Mouse (Mus musculus): Measurements from ENCODE around the gene Atxn7l3. TPM values are rescaled to one million over a fixed set of nuclear protein-coding genes. Genes with fewer than 3 reads are reported as not detected.

Atxn7l3 gene
- 26.7 and 30.6 TPM in 2 replicates for polyA plus RNA-seq (2015; fragmentation: Nextera tagmentation; extraction: Ambion mirVana)

DNA sequence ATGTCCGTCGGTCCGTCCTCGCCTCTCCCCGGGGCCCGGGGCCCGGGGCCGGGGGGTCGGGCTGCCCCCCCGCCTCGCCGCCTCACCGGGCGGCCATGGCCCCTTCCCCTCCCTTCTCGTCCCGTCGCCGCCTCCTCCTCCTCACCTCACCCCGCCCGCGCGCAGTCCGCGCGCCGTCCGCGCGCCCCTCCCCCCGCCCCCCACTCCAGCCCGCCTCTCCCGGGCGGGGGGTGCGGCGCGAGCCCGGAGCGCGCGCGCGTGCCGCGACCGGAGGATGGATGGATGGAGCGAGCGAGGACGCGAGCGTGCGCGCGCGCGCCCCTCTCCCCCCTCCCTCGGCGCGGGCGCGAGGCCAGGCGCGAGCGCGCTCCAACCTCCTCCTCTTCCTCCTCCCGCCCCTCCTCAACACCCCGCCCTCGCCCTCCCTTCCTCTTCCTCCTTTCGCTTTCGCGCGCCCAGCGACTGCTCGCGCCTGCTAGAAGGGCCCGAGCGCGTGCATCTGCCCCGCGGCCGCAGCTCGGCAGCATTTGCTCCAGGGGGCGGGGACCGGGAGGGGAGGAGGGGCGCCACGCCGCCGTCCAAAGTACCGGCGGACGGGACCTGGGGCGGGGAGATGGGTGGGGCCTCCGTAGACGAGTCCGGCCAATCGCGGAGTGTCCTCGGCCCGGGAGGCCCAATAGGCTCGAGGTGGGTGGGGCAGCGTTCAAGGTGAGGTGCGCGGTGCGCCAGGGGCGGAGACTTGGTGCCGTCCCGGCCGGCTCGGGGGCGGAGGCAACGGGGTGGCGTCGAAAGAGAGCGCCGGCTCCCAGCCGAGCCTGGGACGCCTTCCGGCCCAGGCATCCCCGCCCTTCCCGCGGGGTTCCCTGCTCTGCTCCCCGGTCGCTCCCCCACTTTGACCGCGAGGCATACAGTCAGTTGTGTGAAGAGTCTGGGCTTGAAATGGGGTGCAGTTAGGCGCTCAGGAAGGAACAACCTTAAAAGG, at the start of gene Atxn7l3:
Atxn7l3 (minus strand) TSS at position 141 of the 982 bp plus-strand sequence.
- peaks cover 30% of the 10 kb centered on the region for H3K4me1 ChIP-seq (replicated peaks)
- H3K4me2 ChIP-seq: peak within 1 kb of the TSS; percentile 93
- peak within 1 kb of the TSS; percentile 88 for H3K4me3 ChIP-seq
- WGBS: under 1% methylated on average over 69 of the region's 125 CpGs
- peaks cover 27% of the 10 kb centered on the region for H3K36me3 ChIP-seq
- ATAC-seq (ENCODE audit: low read depth): peak; percentile 95
- peak within 1 kb of the TSS; percentile 97 for H3K9ac ChIP-seq
- H3K27me3 ChIP-seq: no peaks in the 10 kb centered on the region
- no peaks in the 10 kb centered on the region for H3K9me3 ChIP-seq
- peak within 1 kb of the TSS; percentile 98 for H3K27ac ChIP-seq (replicated peaks)

DNA sequence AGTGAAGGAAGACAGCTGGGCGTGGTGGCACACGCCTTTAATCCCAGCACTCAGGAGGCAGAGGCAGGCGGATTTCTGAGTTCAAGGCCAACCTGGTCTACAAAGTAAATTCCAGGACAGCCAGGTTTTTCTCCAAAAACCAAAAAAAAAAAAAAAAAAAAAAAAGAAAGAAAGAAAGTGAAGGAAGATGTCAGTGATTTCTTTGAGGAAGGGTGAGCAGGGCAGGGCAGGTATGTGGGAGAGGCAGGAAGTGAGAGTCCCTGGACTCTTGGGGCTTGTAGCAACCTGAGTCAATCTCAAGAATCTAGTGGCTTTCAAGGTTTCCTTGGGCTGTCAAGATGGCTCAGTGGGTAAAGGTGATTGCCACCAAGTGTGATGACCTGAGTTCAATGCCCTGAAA, 48.0 kb upstream of the Atxn7l3 start:
- Histone ChIP-seq H3K4me3 (no peak overlapping the region), H3K4me1 (replicated peaks) (no peaks in the 10 kb centered on the region), H3K27me3 (no peaks in the 10 kb centered on the region), H3K36me3 (no peaks in the 10 kb centered on the region), H3K4me2 (no peak overlapping the region), H3K27ac (replicated peaks) (no peak overlapping the region), H3K9ac (no peak overlapping the region), H3K9me3 (no peaks in the 10 kb centered on the region)
- WGBS: 97% methylated on average over 3 of the region's 3 CpGs
- ATAC-seq (ENCODE audit: low read depth): no peak

DNA sequence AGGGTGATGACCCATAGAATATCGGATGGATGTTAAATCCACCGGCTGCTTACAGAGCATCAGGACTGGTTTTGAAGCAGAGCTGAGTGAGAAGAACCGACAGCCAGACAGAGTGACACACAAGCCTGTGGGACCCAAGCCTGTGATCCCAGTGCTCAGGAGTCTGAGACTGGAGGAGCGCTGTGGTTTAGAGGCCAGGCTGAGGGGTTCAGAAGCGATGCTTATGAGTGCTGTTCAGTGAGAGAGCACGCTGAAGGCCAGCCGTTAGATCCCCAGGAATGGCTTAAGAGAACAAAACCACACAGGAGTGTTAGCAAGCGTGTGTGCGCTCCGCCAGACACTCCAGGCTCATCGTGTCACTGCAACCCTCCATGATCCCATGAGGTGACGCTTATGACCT, 46.3 kb upstream of the Atxn7l3 start:
- H3K36me3 ChIP-seq: no peaks in the 10 kb centered on the region
- H3K9ac ChIP-seq: peak overlapping the region; percentile 41; the same call in 1 of the 2 replicates
- H3K4me3 ChIP-seq: no peak overlapping the region
- no peaks in the 10 kb centered on the region; the same call in 1 of the 2 replicates for H3K4me1 ChIP-seq (replicated peaks)
- H3K4me2 ChIP-seq: no peak overlapping the region
- no peak for ATAC-seq (ENCODE audit: low read depth)
- H3K27me3 ChIP-seq: no peaks in the 10 kb centered on the region
- H3K9me3 ChIP-seq: no peaks in the 10 kb centered on the region
- 53% methylated on average over 12 of the region's 12 CpGs for WGBS
- no peak overlapping the region for H3K27ac ChIP-seq (replicated peaks)

DNA sequence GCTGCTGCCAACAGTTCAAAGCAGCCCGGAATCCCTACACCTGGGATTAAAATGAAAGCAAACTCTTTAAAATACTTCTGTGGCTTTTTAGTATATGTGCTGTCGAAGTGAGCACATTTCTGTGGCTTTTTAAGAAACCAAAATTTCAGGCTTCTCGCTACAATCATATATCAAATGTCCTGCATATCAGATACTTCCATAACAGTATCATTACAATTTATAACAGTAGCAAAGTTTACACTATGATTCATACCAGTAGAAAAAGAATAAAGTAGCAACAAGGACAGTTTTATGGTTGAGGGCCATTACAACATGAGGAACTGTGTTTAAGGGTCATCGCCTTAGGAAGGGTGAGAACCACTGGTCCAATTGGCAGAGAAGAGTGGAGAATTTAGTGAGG, 44.7 kb upstream of the Atxn7l3 start:
- H3K9ac ChIP-seq: no peak overlapping the region
- no peaks in the 10 kb centered on the region for H3K9me3 ChIP-seq
- no peak for ATAC-seq (ENCODE audit: low read depth)
- no peak overlapping the region for H3K4me2 ChIP-seq
- no peak overlapping the region for H3K4me3 ChIP-seq
- H3K27me3 ChIP-seq: no peaks in the 10 kb centered on the region
- no peaks in the 10 kb centered on the region for H3K36me3 ChIP-seq
- H3K27ac ChIP-seq (replicated peaks): no peak overlapping the region
- WGBS: 90% methylated on average over 4 of the region's 4 CpGs
- H3K4me1 ChIP-seq (replicated peaks): no peaks in the 10 kb centered on the region; the same call in 1 of the 2 replicates

DNA sequence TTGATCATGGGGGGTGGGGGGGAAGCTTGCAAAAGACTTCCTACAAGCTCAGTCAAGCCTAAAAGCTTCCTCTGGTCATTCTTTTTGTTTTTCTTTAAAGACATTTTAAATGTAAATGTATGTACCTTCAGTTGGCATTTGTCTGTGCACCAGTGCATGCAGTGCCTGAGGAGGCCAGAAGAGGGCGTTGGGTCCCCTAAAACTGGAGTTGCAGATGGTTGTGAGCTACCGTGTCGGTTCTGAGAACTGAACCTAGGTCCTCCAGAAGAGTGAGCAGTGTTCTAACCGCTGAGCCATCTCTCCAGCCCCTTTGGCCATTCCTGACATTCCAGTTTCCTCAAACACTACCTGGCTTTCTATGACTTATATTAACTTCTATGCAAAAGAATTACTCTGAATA, 43.2 kb upstream of the Atxn7l3 start:
- Histone ChIP-seq H3K4me1 (replicated peaks) (peaks cover 7% of the 10 kb centered on the region), H3K27ac (replicated peaks) (no peak overlapping the region), H3K36me3 (no peaks in the 10 kb centered on the region), H3K4me2 (no peak overlapping the region), H3K27me3 (no peaks in the 10 kb centered on the region), H3K9ac (no peak overlapping the region), H3K4me3 (no peak overlapping the region), H3K9me3 (no peaks in the 10 kb centered on the region)
- WGBS: 61% methylated on average over 4 of the region's 4 CpGs
- no peak for ATAC-seq (ENCODE audit: low read depth)

DNA sequence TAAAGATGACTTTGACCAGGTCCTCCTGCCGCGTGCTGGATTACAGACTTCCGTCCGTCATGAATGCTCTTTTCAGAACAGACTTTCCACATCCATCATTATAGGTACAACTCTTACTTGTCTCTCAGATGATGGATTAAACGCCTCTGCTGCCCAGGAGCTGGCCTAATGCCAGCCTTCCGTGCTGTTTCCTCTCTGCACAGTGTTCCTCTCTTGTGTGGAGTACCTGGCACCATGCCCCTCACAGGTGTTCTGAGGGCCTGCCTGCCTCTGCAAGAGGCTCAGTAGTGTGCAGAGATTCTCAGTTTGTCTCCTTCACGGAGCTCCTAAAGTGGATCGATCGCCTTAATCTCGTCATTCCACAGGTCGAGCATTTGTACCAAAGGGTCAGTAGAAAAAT, 42.8 kb upstream of the Atxn7l3 start:
- no peak overlapping the region for H3K4me2 ChIP-seq

DNA sequence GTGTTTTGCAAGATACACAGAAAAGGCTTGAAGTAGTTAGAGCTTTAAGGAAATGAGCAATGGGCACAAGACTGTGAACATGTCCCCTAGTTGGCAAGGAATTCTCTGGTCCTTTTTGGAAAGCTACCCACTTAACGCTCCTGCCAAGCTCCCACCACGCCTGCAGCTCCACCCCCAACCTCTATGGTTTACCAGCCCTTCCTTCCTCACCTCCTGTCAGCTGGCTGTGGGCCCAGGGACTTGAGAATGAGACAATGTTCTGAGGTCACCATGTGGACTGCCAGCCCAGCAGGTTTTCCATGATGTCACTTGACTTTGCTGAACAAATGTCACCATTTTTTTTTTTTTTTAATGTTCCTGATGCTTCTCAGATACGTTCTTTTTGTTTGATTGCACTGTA, 42.1 kb upstream of the Atxn7l3 start:
- Histone ChIP-seq H3K9ac (no peak overlapping the region), H3K36me3 (no peaks in the 10 kb centered on the region), H3K4me2 (no peak overlapping the region), H3K4me1 (replicated peaks) (peaks cover 7% of the 10 kb centered on the region), H3K27me3 (no peaks in the 10 kb centered on the region), H3K9me3 (no peaks in the 10 kb centered on the region), H3K27ac (replicated peaks) (no peak overlapping the region), H3K4me3 (no peak overlapping the region)
- ATAC-seq (ENCODE audit: low read depth): no peak
- 27% methylated on average over 3 of the region's 3 CpGs for whole genome bisulfite sequencing

More for the DNA sequence above, 42.8 kb upstream of the Atxn7l3 start:
- Histone ChIP-seq H3K4me3 (no peak overlapping the region), H3K4me1 (replicated peaks) (peaks cover 7% of the 10 kb centered on the region), H3K9me3 (no peaks in the 10 kb centered on the region), H3K36me3 (no peaks in the 10 kb centered on the region), H3K27me3 (no peaks in the 10 kb centered on the region), H3K27ac (replicated peaks) (no peak overlapping the region), H3K9ac (no peak overlapping the region)
- no peak for ATAC-seq (ENCODE audit: low read depth)
- 83% methylated on average over 11 of the region's 11 CpGs for WGBS

DNA sequence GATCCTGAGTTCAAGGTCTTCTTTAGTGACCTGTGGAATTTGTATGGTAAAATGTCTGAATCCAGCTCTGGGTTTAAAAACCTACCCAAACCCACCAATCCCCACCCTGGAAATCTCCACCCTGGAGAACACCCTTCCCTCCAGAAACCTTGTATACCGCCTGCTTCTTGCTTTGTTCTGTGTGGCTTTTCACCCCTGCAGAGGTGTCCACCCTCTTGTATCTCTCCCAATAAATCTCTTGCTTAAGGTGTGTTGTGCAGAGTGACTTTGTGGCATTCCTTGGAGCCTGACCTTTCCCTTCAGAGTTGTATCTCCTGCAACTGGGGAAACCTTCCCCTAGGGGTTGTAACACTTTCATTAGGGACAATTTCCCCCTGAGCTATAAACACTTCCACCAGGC, 41.5 kb upstream of the Atxn7l3 start:
- WGBS: 30% methylated on average over 1 of the region's 1 CpGs
- ATAC-seq (ENCODE audit: low read depth): no peak
- Histone ChIP-seq H3K4me3 (no peak overlapping the region), H3K27ac (replicated peaks) (no peak overlapping the region), H3K9ac (no peak overlapping the region), H3K4me1 (replicated peaks) (peaks cover 7% of the 10 kb centered on the region), H3K27me3 (no peaks in the 10 kb centered on the region), H3K36me3 (no peaks in the 10 kb centered on the region), H3K9me3 (no peaks in the 10 kb centered on the region), H3K4me2 (no peak overlapping the region)

DNA sequence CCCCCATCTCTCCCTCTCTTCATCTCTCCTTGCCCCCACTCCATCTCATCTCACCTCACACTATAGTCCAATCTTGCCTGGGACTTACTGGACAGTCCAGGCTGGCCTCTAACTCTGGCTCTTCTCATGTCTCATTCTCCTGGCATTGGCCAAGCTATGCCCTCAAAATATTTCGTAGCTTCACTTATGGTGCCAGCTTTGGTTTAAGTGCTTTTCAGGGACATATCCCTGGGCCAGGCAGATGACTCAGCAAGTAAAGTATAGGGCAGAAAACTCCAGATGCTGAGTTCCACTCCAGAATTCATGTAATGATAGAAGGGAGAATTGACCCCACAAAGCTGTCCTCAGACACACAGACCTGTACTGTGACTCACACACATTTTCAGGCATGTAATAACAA, 39.8 kb upstream of the Atxn7l3 start:
- H3K27me3 ChIP-seq: no peaks in the 10 kb centered on the region
- no peak overlapping the region for H3K9ac ChIP-seq
- WGBS: 88% methylated on average over 1 of the region's 1 CpGs
- no peak overlapping the region for H3K4me3 ChIP-seq
- H3K4me2 ChIP-seq: no peak overlapping the region
- H3K36me3 ChIP-seq: no peaks in the 10 kb centered on the region
- ATAC-seq (ENCODE audit: low read depth): no peak
- H3K4me1 ChIP-seq (replicated peaks): peaks cover 7% of the 10 kb centered on the region
- no peak overlapping the region for H3K27ac ChIP-seq (replicated peaks)
- no peaks in the 10 kb centered on the region for H3K9me3 ChIP-seq

DNA sequence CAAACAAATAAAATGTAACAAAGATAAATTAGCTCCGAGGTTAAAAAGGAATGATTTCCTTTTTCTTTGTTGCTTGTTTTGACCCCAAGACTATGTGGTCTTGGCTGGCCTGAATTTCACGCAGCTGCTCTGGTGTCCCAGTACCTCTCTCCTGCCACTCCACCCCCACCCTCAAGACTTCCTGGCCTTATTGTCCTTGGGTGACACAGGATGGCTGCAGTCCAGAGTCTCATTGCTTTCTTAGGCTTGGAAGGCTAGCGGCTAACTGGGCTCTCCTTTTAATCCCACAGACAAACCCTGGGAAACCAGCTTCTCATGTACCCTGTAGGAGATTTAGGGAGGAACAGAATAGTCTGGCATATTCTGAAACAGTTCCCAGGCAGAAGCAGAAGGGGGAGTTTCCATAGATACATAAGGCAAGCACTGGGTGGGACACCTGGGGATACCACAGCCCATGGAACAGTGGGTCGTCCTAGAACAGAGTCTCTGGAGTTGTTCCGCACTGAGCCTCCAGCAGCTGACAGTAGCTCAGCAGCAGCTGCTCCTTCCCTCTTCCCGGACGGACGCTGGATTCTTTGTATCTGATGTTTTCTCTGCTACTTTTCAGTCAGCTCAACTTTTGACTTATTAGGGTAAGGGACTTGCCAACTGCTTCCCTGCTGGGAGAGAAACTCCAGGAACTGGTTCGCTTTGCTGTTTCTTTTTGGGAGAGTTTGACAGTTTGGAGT, 38.7 kb upstream of the Atxn7l3 start:
- Histone ChIP-seq H3K9me3 (no peaks in the 10 kb centered on the region), H3K27me3 (no peaks in the 10 kb centered on the region), H3K4me3 (no peak overlapping the region), H3K4me2 (no peak overlapping the region), H3K4me1 (replicated peaks) (peaks cover 7% of the 10 kb centered on the region), H3K9ac (no peak overlapping the region), H3K27ac (replicated peaks) (0 out of 2 replicates have a peak overlapping the region, but pooled peaks have one; percentile 38), H3K36me3 (no peaks in the 10 kb centered on the region)
- no peak for ATAC-seq (ENCODE audit: low read depth)
- 36% methylated on average over 9 of the region's 9 CpGs for WGBS

DNA sequence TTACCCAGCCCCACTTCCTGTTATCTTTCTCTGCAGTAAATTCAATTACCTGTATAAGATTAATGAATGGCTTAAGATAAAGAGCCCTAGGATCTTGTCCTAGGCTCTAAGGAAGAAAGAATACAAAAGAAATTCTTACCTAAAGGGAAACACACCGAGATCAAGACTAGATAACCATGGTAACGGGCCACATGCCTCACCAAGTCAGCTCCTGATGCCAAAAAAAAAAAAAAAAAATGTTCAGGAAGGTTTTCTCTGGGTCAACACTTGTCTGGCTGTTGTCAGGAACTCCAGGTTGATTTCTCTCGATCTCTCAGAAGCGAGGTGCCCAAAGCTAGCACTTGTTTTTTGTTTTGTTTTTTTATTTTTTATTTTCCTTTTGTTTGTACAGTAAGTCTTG, 37.6 kb upstream of the Atxn7l3 start:
- H3K27me3 ChIP-seq: no peaks in the 10 kb centered on the region
- H3K4me1 ChIP-seq (replicated peaks): peaks cover 7% of the 10 kb centered on the region
- no peak for ATAC-seq (ENCODE audit: low read depth)
- H3K4me2 ChIP-seq: no peak overlapping the region
- H3K4me3 ChIP-seq: no peak overlapping the region
- WGBS: 69% methylated on average over 4 of the region's 4 CpGs
- H3K9me3 ChIP-seq: no peaks in the 10 kb centered on the region
- no peak overlapping the region for H3K9ac ChIP-seq
- H3K27ac ChIP-seq (replicated peaks): no peak overlapping the region
- H3K36me3 ChIP-seq: no peaks in the 10 kb centered on the region

DNA sequence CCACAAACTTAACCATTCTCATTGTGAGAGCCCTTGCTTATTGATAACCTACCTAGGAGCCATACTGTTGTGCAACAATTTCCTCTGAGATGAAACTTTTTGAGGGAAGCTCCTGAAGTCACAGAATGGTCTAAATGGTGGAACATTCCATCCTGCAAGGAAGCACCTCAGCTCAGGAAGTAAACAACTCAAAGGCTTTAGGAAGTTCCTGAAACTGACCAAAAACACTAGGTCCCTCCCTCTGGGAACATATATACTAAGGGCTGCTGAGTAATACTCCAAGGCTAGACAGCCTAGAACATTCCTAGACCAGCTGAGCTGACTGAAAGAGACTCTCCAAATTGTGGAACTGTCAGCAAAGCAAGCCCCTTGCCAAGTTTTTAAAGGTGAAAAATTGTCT, 36.6 kb upstream of the Atxn7l3 start:
- no peaks in the 10 kb centered on the region for H3K27me3 ChIP-seq
- H3K9ac ChIP-seq: no peak overlapping the region
- no peaks in the 10 kb centered on the region for H3K9me3 ChIP-seq
- ATAC-seq (ENCODE audit: low read depth): no peak
- no peak overlapping the region for H3K4me3 ChIP-seq
- H3K4me1 ChIP-seq (replicated peaks): peaks cover 7% of the 10 kb centered on the region
- H3K27ac ChIP-seq (replicated peaks): no peak overlapping the region
- H3K4me2 ChIP-seq: no peak overlapping the region
- H3K36me3 ChIP-seq: no peaks in the 10 kb centered on the region

Data from neural tube, embryonic 13.5 days (tissue).